Mouse (Mus musculus): ENCODE measurements around the gene Pla2r1. TPM values are rescaled to one million over a fixed set of nuclear protein-coding genes. Genes with fewer than 3 reads are reported as not detected.
A peak's percentile ranks its signal among the peaks of the same experiment; 100 is the strongest.

Gene Pla2r1
- polyA plus RNA-seq, 1 experiment from 2014 or later, result 1.4 TPM

GRCm38 (mm10) chr2:60551673-60552072, 1.4 kb downstream of the Pla2r1 start:
- H3K4me1 ChIP-seq (ENCODE audit: insufficient read depth, low read depth, low read length), result 0 out of 2 replicates have a peak, but pooled peaks cover under 1% of the 10 kb centered on the region
- no peak for DNase-seq (ENCODE audit: low spot score)
- no peak overlapping the region for H3K27ac ChIP-seq (ENCODE audit: low read length)

GRCm38 (mm10) chr2:60550521-60550920, 2.6 kb downstream of the Pla2r1 start:
- no peak for DNase-seq (ENCODE audit: low spot score)
- no peak overlapping the region for H3K27ac ChIP-seq (ENCODE audit: low read length)

More at GRCm38 (mm10) chr2:60551673-60552072, 1.4 kb downstream of the Pla2r1 start:
- H3K9me3 ChIP-seq (ENCODE audit: low read length), result no peaks in the 10 kb centered on the region
- H3K36me3 ChIP-seq (ENCODE audit: insufficient read depth, low read length), result no peaks in the 10 kb centered on the region
- H3K4me2 ChIP-seq (replicated peaks; ENCODE audit: low read depth, low read length), result no peak overlapping the region
- 59% methylated on average over 2 of the region's 2 CpGs for WGBS
- no peak overlapping the region for H3K4me3 ChIP-seq (ENCODE audit: low read depth, low read length)
- no peak overlapping the region for H3K9ac ChIP-seq (replicated peaks; ENCODE audit: low read depth)
- no peak for ATAC-seq
- H3K27me3 ChIP-seq (replicated peaks; ENCODE audit: insufficient read depth, low read length), result no peaks in the 10 kb centered on the region
- TF ChIP-seq EP300 (IDR thresholded peaks at IDR 0.05) (no peak), CTCF (IDR thresholded peaks at IDR 0.05) (no peak)

GRCm38 (mm10) chr2:60549851-60550250, 3.3 kb downstream of the Pla2r1 start:
- H3K27ac ChIP-seq (ENCODE audit: low read length), result no peak overlapping the region
- no peaks in the 10 kb centered on the region for H3K9me3 ChIP-seq (ENCODE audit: low read length)
- 0 out of 2 replicates have a peak, but pooled peaks cover 2% of the 10 kb centered on the region for H3K4me1 ChIP-seq (ENCODE audit: insufficient read depth, low read depth, low read length)
- ATAC-seq, result no peak
- H3K36me3 ChIP-seq (ENCODE audit: insufficient read depth, low read length), result no peaks in the 10 kb centered on the region
- no peak overlapping the region for H3K4me3 ChIP-seq (ENCODE audit: low read depth, low read length)
- no peak overlapping the region for H3K4me2 ChIP-seq (replicated peaks; ENCODE audit: low read depth, low read length)
- no peaks in the 10 kb centered on the region for H3K27me3 ChIP-seq (replicated peaks; ENCODE audit: insufficient read depth, low read length)
- no peak for DNase-seq (ENCODE audit: low spot score)
- 89% methylated on average over 2 of the region's 2 CpGs for WGBS
- no peak overlapping the region for H3K9ac ChIP-seq (replicated peaks; ENCODE audit: low read depth)
- no peak for TF ChIP-seq CTCF (IDR thresholded peaks at IDR 0.05)
- TF ChIP-seq EP300 (IDR thresholded peaks at IDR 0.05), result no peak

More at GRCm38 (mm10) chr2:60550521-60550920, 2.6 kb downstream of the Pla2r1 start:
- H3K9ac ChIP-seq (replicated peaks; ENCODE audit: low read depth), result no peak overlapping the region
- no peak for TF ChIP-seq EP300 (IDR thresholded peaks at IDR 0.05)
- TF ChIP-seq CTCF (IDR thresholded peaks at IDR 0.05), result no peak
- H3K4me1 ChIP-seq (ENCODE audit: insufficient read depth, low read depth, low read length), result 0 out of 2 replicates have a peak, but pooled peaks cover 2% of the 10 kb centered on the region
- H3K27me3 ChIP-seq (replicated peaks; ENCODE audit: insufficient read depth, low read length), result no peaks in the 10 kb centered on the region
- ATAC-seq, result no peak
- H3K4me2 ChIP-seq (replicated peaks; ENCODE audit: low read depth, low read length), result no peak overlapping the region
- H3K36me3 ChIP-seq (ENCODE audit: insufficient read depth, low read length), result no peaks in the 10 kb centered on the region
- H3K9me3 ChIP-seq (ENCODE audit: low read length), result no peaks in the 10 kb centered on the region
- no peak overlapping the region for H3K4me3 ChIP-seq (ENCODE audit: low read depth, low read length)
- 92% methylated on average over 8 of the region's 8 CpGs for WGBS

GRCm38 (mm10) chr2:60546082-60546481, 7.0 kb downstream of the Pla2r1 start:
- no peak overlapping the region for H3K27ac ChIP-seq (ENCODE audit: low read length)
- WGBS, result 50% methylated on average over 4 of the region's 4 CpGs

GRCm38 (mm10) chr2:60544006-60544405, 9.1 kb downstream of the Pla2r1 start:
- Histone ChIP-seq H3K4me2 (replicated peaks; ENCODE audit: low read depth, low read length) (no peak overlapping the region), H3K27ac (ENCODE audit: low read length) (no peak overlapping the region), H3K36me3 (ENCODE audit: insufficient read depth, low read length) (no peaks in the 10 kb centered on the region), H3K4me1 (ENCODE audit: insufficient read depth, low read depth, low read length) (peaks cover 5% of the 10 kb centered on the region; the same call in 1 of the 2 replicates), H3K9ac (replicated peaks; ENCODE audit: low read depth) (no peak overlapping the region), H3K9me3 (ENCODE audit: low read length) (no peaks in the 10 kb centered on the region), H3K27me3 (replicated peaks; ENCODE audit: insufficient read depth, low read length) (no peaks in the 10 kb centered on the region), H3K4me3 (ENCODE audit: low read depth, low read length) (no peak overlapping the region)
- no peak for DNase-seq (ENCODE audit: low spot score)
- TF ChIP-seq CTCF (IDR thresholded peaks at IDR 0.05) (no peak), EP300 (IDR thresholded peaks at IDR 0.05) (no peak)
- WGBS, result 63% methylated on average over 5 of the region's 5 CpGs
- no peak for ATAC-seq

More at GRCm38 (mm10) chr2:60546082-60546481, 7.0 kb downstream of the Pla2r1 start:
- TF ChIP-seq EP300 (IDR thresholded peaks at IDR 0.05), result peak; percentile 66
- no peak for TF ChIP-seq CTCF (IDR thresholded peaks at IDR 0.05)
- H3K9me3 ChIP-seq (ENCODE audit: low read length), result no peaks in the 10 kb centered on the region
- no peak overlapping the region for H3K9ac ChIP-seq (replicated peaks; ENCODE audit: low read depth)
- no peak overlapping the region for H3K4me2 ChIP-seq (replicated peaks; ENCODE audit: low read depth, low read length)
- DNase-seq (ENCODE audit: low spot score), result peak; percentile 86
- no peaks in the 10 kb centered on the region for H3K36me3 ChIP-seq (ENCODE audit: insufficient read depth, low read length)
- H3K27me3 ChIP-seq (replicated peaks; ENCODE audit: insufficient read depth, low read length), result no peaks in the 10 kb centered on the region
- peaks cover 5% of the 10 kb centered on the region; the same call in 1 of the 2 replicates for H3K4me1 ChIP-seq (ENCODE audit: insufficient read depth, low read depth, low read length)
- no peak overlapping the region for H3K4me3 ChIP-seq (ENCODE audit: low read depth, low read length)
- ATAC-seq, result peak; percentile 85

- no peak for TF ChIP-seq CTCF (IDR thresholded peaks at IDR 0.05)
- TF ChIP-seq EP300 (IDR thresholded peaks at IDR 0.05), result no peak
- no peaks in the 10 kb centered on the region for H3K36me3 ChIP-seq (ENCODE audit: insufficient read depth, low read length)
- ATAC-seq, result no peak
- no peak overlapping the region for H3K9ac ChIP-seq (replicated peaks; ENCODE audit: low read depth)
- H3K9me3 ChIP-seq (ENCODE audit: low read length), result no peaks in the 10 kb centered on the region
- H3K4me2 ChIP-seq (replicated peaks; ENCODE audit: low read depth, low read length), result no peak overlapping the region
- peaks cover 5% of the 10 kb centered on the region; the same call in 1 of the 2 replicates for H3K4me1 ChIP-seq (ENCODE audit: insufficient read depth, low read depth, low read length)
- H3K4me3 ChIP-seq (ENCODE audit: low read depth, low read length), result no peak overlapping the region
- no peak for DNase-seq (ENCODE audit: low spot score)
- WGBS, result 41% methylated on average over 5 of the region's 5 CpGs
- H3K27me3 ChIP-seq (replicated peaks; ENCODE audit: insufficient read depth, low read length), result no peaks in the 10 kb centered on the region
- H3K27ac ChIP-seq (ENCODE audit: low read length), result no peak overlapping the region
Measured at GRCm38 (mm10) chr2:60541745-60542144, 11.4 kb downstream of the Pla2r1 start.
